Mouse (Mus musculus): ENCODE results near the gene Gnaz.

The Gnaz gene

GRCm38 (mm10) chr10:74969266-74969665 lies 2.3 kb downstream of the Gnaz start:
- no peak for DNase-seq (ENCODE audit: low spot score)

GRCm38 (mm10) chr10:74973026-74973425 lies 6.0 kb downstream of the Gnaz start:
- DNase-seq (ENCODE audit: low spot score) = no peak

GRCm38 (mm10) chr10:74975626-74976025 lies 8.6 kb downstream of the Gnaz start:
- no peak for DNase-seq (ENCODE audit: low spot score)

DNA sequence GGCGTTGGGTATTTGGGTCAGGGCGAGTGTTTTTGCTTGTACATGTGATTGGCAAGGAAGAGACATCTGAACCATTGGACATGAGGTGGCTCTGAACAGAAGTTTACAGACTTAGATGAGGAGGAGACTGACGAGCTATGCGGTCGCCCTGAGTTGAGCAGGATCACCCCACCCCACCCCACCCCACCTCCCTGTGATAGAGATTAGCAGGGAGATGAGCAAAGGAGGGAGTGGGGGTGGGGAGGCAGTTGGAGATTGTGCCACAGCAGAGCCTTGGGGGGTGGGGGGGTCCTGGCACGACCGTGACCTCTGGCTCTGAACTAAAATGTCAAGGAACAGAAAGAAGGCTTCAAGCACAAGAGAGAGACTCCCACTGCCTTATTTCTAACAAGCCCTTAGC lies 9.5 kb downstream of the Gnaz start:
- DNase-seq (ENCODE audit: low spot score) = no peak

- no peak for DNase-seq (ENCODE audit: low spot score)
These were observed 11.1 kb downstream of the Gnaz start for GRCm38 (mm10) chr10:74978056-74978455.

GRCm38 (mm10) chr10:74981159-74981558 lies 14.2 kb downstream of the Gnaz start:
- DNase-seq (ENCODE audit: low spot score) = no peak

DNA sequence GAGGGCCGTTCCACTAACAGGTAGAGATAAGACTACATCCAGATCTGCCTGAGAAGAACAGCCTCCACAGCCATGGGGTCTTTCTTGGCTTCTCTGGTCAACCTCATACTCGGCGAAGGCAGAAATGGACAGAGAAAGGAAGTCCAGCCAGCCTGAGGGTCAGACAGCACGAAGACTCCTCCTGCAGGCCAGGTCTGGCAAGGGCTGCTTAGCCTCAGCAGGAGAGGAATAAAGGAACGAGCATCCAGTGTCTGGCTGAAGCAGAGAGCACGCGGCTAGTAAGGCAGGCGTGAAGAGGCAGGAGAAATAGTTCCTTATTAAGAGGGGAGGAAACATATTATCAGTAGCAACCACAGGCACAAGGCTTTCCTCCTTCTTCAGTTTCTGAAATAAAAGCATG lies 16.2 kb downstream of the Gnaz start:
- DNase-seq (ENCODE audit: low spot score) = no peak

- DNase-seq (ENCODE audit: low spot score) = no peak
These were observed 20.9 kb downstream of the Gnaz start for GRCm38 (mm10) chr10:74987698-74988470.

GRCm38 (mm10) chr10:74989814-74990213 lies 22.8 kb downstream of the Gnaz start:
- DNase-seq (ENCODE audit: low spot score) = no peak

- no peak for DNase-seq (ENCODE audit: low spot score)
These were observed 23.8 kb downstream of the Gnaz start for GRCm38 (mm10) chr10:74990584-74991322.

- no peak for DNase-seq (ENCODE audit: low spot score)
These were observed 27.9 kb downstream of the Gnaz start for GRCm38 (mm10) chr10:74994863-74995262.

GRCm38 (mm10) chr10:74995377-74995776 lies 28.4 kb downstream of the Gnaz start:
- DNase-seq (ENCODE audit: low spot score) = no peak

DNA sequence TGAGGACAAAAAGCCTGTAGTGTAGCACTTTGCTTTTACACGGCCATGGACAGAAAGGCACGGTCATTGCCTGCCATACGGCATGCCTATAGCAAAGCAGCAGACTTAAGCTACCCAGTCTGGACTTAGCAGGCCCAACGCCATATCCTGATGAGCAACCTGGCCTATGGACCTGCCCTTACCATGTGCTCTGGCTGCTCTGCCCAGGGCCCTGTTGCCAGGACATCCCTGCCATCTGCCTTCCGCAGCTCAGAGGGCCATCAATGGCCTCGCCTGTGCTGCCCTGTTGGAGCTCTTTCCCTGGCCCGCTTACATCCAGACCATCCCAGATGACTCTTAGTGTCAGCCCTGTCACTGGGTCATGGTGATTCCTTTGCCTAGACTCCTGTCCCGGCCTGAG lies 34.4 kb downstream of the Gnaz start:
- DNase-seq (ENCODE audit: low spot score) = no peak

- DNase-seq (ENCODE audit: low spot score) = no peak
These were observed 37.1 kb downstream of the Gnaz start for GRCm38 (mm10) chr10:75004067-75004466.

DNA sequence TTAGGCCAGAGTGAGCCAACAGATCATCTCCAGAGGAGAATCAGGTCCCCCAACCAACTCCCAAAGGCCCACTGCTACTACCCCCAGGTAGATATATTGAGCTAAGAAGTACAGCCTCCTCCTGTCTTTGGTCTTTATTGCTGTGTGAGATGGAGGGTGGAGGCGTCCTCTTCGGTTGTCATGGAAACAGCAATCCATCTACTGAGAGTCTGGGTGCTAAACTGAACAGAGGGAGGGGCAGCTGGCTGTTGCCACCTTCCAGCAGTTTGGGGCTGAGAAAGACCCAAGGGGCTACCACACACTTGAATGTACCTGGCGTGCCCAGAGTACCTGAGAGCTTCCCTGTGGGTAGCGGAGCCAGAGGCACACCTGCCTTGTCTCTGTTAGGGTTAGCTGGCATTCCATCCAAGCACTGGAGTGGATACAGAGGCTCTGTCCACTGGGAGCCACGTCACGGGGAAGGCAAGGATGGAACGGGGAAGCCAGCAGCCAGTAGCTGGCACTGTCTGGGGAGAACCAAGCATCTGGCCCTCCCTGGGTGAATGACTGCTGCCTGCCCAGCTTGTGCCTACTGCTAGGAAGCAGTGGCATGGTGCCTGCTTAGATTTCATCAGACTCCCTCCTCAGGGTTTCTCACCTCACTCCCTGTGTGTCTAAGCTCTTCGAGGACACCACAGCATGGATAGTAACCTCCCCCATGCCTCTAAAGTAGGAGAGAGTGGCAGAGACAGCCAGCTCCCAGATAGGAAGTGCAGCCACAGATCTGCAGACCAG lies 40.1 kb downstream of the Gnaz start:
- DNase-seq (ENCODE audit: low spot score) = peak; percentile 32

DNA sequence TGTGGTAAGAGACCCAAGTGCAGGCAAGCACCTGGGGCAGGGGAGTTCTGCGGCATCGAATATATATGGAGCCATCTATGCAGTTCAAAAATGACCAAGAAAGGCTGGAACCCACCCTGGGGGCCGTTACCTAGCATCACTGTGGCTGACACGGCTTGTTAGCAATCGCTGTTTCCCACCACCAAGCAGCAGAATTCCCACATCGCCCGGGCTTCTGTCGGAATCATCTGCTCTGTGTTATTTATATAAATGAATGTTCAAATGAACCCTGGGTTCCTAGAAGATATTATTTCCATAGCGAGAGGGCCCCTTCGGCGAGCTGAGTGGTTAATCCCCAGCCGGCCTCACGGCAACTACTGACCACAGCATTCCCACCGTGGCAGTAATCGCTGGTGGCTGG lies 43.7 kb downstream of the Gnaz start:
- DNase-seq (ENCODE audit: low spot score) = no peak

DNA sequence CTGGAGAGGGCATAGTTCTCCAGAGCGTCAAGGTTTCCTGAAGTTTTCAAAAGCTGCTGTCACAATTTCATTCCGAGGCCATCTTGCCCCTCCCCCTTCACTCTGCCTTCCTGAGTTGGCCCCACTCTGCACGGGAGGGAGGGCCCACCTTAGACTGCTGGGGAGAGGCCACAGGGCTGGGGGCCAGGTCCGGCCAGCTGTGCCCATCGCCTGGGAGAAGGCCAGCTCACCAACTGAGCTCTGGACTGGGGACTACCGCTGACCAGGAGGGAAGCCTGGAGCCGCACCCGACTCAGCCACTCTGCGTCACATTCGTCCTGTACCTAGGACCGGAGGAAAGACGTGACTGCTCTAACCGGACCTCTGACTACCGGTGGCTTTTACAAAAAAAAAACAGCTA lies 48.5 kb downstream of the Gnaz start:
- DNase-seq (ENCODE audit: low spot score) = no peak

DNA sequence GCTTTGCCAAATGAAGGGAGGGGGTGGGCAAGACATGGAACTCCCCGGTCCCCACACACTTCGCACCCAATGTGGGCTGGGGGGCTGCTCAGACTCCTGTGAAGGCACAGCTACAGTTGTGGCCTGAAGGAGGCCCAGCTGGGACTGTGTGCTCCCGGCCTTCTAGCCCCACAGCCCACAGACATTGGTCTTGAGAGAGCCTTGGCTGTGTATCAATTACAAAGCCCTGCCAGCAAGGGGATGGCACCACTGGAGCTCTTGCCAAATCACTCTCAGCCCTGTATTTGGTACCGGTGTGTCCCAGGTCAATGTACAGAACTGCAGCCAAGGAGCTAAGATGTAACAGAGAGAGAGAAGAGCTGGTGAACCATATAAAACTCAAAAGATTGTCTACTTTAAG lies 49.5 kb downstream of the Gnaz start:
- DNase-seq (ENCODE audit: low spot score) = no peak

GRCm38 (mm10) chr10:75020271-75020670 lies 53.3 kb downstream of the Gnaz start:
- no peak for DNase-seq (ENCODE audit: low spot score)

GRCm38 (mm10) chr10:75021138-75021537 lies 54.2 kb downstream of the Gnaz start:
- DNase-seq (ENCODE audit: low spot score) = peak; percentile 42

DNA sequence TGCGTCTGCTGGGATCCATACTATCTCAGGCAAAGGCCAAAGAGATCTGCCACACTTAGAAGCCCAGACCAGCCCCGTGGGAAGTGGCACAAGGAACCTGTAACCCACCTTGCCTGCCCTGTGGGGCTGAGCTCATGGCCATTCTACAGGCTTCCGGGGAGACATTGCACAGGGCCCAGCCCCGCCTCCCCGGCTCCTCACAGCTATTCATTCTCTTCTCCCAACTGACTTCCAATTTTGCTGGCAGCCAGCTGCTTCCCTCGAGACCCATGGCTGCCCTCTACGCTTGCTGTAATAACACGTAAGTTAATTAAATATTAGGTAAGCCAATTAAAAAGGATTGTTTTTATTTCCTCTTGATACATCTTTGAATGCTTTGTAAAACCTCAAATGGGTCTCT lies 59.5 kb downstream of the Gnaz start:
- no peak for DNase-seq (ENCODE audit: low spot score)

DNA sequence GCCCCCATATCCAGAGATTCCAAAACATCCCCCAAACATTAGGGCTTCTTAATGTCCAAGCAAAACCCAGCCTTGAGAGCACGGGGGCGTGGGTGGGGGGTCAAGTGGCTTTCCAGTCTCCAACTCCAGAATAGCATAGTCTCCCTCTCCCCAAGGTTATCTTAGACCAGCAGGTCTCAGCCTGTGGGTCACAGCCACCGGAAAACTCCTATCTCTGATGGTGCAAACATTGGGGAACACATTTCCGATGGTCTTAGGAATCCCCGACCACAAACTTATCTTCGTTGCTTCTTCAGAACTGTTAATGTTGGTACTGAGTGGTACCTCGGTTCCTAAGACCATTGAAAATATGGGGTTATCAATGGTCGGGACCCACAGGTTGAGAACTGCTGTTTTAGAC lies 61.8 kb downstream of the Gnaz start:
- no peak for DNase-seq (ENCODE audit: low spot score)

GRCm38 (mm10) chr10:75029677-75030076 lies 62.7 kb downstream of the Gnaz start:
- DNase-seq (ENCODE audit: low spot score) = no peak
